Mouse (Mus musculus): ENCODE results near the gene Cd180.

Cd180 gene

GRCm38 (mm10) chr13:102783531-102784310, 90.4 kb downstream of the Cd180 start:
- no peak for DNase-seq

GRCm38 (mm10) chr13:102786666-102787230, 93.4 kb downstream of the Cd180 start:
- no peak for DNase-seq

Data from layer of hippocampus, adult 9-11 months (tissue).